Mouse (Mus musculus) adrenal gland, adult (tissue): ENCODE measurements around the gene Pank2.

Source experiments
- DNase-seq, 2 experiments: peaks; one replicate each; pipeline ENCODE4 v3.0.0; 2022 to 2023; ENCODE audit warnings: low spot score in 1 of 2; ENCODE audit not compliant: inconsistent age in 2 of 2

Gene Pank2

DNA sequence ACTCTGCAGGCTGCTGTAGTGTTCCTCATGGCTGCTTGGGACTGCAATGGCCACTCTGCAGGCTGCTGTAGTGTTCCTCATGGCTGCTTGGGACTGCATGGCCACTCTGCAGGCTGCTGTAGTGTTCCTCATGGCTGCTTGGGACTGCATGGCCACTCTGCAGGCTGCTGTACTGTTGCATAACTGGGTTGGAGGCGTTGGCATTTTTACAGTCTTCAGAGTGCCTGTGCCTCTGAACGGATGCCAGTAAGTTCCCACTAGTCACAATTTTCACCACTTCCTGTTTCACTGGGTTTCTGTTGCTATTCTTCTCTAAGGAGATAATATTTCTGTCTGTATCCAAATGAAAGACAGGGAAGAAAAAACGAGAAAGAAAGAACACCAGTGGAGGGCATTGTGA is 58.9 kb downstream of the Pank2 start:
- peak; percentile 38 to 69 for DNase-seq

- DNase-seq = no peak
Measured at GRCm38 (mm10) chr2:131323675-131324074, 61.4 kb downstream of the Pank2 start.

- DNase-seq = no peak
Measured at GRCm38 (mm10) chr2:131326044-131326443, 63.7 kb downstream of the Pank2 start.

GRCm38 (mm10) chr2:131328981-131329380 is 66.7 kb downstream of the Pank2 start:
- no peak for DNase-seq

DNA sequence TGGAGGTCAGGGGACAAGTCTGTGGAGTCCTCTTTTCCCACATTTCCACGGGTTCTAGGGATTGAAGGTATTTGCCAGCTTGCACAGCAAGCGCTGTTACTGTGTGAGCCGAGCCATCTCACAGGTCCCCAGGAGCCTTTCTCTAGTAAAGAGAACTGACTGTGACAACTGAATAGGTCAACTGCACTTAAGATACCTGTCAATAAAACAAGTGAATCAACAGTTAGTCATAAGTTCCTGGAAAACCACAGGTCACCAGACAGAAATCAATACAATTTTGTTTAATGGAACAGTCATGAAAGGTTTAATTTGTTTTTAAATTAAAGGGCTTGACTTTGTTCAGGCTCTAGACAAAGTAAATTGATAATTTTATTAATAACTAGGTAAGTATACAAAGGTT is 68.3 kb downstream of the Pank2 start:
- DNase-seq = no peak

DNA sequence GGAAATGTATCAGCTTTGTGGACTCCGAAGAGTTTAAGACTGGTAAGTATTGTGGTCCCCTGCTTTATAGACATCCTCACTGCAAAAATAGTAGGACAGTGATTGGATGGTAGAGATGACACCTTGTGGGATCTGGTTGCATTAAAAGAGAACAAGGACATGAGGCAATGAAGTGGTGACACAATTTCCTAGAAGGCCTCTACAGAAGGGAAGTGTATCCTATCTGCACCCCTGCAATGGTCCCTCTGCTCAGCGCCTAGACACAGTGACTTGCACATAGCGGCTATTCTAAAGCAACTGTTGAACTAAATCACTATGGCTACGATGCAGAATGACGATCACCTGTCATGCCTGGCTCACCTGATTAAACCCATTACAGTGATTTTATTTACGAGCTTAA is 75.3 kb downstream of the Pank2 start:
- no peak for DNase-seq

- DNase-seq = peak in 1 of 2 experiments; percentile 54
Measured at GRCm38 (mm10) chr2:131344449-131344848, 82.2 kb downstream of the Pank2 start.

GRCm38 (mm10) chr2:131345556-131345955 is 83.3 kb downstream of the Pank2 start:
- no peak for DNase-seq
